Mouse (Mus musculus) T-helper 1 cell (primary cell): ENCODE results near the gene Elavl4.

Experiments used
- in situ Hi-C: fragments of 300-600 bp; cut with MboI, MseI; formaldehyde crosslinking; loops from one replicate; pipeline ENCODE4 v1.15.1; 2025; ENCODE audit warnings: high pct_unique_total_duplicates

Elavl4 gene

GRCm38 (mm10) chr4:110266804-110267575 lies 84.7 kb downstream of the Elavl4 start:
- in situ Hi-C loops: no loop called here

DNA sequence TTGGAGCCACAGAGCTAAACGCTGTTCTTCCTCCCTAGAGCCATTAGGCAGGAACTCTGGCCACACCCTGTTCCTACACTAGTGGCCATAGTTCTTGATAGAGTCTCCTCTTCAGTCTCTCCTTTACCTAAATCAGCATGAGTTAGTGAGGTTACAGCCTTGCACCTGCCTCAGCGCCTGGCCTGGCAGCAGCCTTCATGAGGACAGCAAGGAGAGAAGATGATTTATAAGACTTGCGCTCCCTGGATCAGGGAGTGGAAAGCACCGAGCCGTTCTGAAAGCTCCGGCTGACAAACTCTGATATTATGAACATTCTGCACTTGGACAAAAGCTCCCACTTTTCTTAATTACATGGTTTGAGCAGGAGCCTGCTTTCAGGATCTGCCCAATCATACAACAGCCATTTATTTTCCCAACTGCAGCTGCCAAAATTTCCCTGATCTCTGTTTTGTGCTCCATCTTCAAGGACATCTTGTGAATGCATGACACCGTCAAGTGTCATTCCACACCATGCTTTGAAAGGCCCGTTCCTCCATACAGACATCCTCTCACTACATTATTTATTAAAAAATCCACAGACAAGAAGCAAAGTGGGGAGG lies 87.3 kb downstream of the Elavl4 start:
- in situ Hi-C loops: no loop called here

GRCm38 (mm10) chr4:110257360-110257759 lies 94.3 kb downstream of the Elavl4 start:
- in situ Hi-C loops: no loop called here

DNA sequence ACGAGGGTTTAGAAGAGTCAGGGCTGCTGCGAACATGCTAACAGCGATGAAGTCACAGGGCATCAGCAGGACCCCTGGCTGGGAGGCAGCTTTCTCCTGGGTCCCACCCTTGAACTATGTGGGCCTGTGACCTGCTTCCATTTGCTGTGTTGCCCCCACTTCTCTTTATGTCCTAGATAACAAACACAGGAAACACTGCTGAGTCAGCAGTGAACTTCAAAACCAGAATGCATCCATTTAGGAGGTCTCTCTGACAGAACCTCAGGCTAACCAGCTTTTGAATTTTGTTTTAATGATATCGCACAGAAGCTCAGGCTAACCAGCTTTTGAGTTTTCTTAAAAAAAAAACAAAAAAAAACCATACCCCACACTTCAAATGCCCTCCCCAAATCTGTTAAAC lies 96.1 kb downstream of the Elavl4 start:
- in situ Hi-C loops: no loop called here

- in situ Hi-C loops: no loop called here
These were observed 101.7 kb downstream of the Elavl4 start for GRCm38 (mm10) chr4:110250055-110250454.

DNA sequence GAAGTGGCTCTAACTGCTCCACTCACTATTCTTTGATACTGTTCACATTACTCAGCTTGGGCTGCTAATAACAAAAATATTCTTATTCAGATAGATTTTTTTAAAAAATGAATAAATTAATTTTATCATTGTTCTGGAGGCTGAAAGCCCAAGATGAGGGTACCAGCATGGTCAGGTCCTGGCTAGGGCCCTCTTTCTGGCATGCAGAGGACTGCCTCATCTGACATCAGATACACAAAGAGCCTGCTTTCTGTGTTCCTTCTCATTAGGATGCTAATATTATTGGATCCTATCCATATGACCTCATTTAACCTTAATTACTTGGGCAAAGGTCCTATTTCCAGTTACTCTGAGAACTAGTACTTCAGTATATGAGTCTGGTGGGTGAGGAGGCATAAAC lies 108.8 kb downstream of the Elavl4 start:
- in situ Hi-C loops: no loop called here

DNA sequence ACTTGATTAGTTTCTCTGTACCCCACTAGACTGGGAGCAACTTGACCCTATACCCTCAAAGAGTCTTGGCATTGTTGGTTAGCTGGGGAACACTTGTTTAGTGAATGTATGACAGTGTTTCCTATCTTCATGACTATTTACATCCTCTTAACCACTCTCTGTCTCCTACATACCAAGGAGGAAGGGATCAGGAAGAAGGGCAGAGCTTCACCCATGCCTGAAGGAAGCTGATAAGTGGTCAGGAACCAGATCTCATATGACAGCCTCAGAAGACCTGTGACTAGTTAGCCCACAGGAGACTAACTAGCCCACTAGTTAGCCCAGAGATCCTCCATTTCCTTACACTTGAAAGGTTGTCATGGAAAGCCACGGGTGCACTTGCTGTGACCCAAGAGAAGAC lies 117.2 kb downstream of the Elavl4 start:
- in situ Hi-C loops: no loop called here

DNA sequence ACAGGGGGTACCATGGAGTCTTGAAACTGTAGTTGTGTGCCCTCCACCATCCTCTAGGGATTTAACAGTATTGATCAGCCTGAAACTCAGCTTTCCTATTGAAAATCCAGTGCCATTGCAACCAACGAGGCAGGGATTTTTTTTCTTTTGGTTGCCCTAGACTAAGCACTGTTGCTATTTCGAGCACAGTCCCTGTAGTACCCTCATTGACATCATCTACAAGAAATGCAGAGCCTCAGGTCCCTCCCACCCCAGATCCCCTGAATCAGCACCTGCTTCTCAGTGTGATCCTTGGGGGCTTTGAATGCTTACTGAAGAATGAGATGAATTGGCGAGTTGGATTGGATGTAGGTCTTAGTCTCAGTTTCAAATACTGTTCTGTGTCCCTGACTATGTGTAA lies 119.4 kb downstream of the Elavl4 start:
- in situ Hi-C loops: no loop called here

DNA sequence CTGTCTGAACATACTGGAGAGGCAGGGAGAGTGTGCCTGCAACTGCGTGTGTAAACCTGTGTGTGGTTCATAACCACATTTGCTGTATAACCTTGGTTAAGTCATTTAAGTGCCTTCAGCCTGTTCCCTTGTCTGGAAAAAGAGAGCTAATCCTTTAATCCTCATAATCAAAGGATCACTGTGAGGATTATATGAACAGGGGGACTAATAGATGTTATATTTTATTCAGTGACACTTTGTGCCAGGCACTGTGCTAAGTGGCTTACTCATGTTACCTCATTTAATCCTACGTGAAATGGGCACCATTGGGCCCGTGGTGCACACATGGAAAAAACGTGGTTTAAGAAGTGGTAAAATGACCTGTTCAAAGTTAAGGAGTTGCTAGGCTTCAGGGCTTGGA lies 119.9 kb downstream of the Elavl4 start:
- in situ Hi-C loops: no loop called here

- in situ Hi-C loops: no loop called here
These were observed 122.1 kb downstream of the Elavl4 start for GRCm38 (mm10) chr4:110229652-110230051.

- in situ Hi-C loops: no loop called here
These were observed 122.5 kb downstream of the Elavl4 start for GRCm38 (mm10) chr4:110229238-110229637.

GRCm38 (mm10) chr4:110227621-110228031 lies 124.1 kb downstream of the Elavl4 start:
- in situ Hi-C loops: no loop called here

GRCm38 (mm10) chr4:110225492-110225891 lies 126.2 kb downstream of the Elavl4 start:
- in situ Hi-C loops: no loop called here

GRCm38 (mm10) chr4:110218819-110219218 lies 132.9 kb downstream of the Elavl4 start:
- in situ Hi-C loops: no loop called here

GRCm38 (mm10) chr4:110217553-110217952 lies 134.2 kb downstream of the Elavl4 start:
- in situ Hi-C loops: no loop called here

DNA sequence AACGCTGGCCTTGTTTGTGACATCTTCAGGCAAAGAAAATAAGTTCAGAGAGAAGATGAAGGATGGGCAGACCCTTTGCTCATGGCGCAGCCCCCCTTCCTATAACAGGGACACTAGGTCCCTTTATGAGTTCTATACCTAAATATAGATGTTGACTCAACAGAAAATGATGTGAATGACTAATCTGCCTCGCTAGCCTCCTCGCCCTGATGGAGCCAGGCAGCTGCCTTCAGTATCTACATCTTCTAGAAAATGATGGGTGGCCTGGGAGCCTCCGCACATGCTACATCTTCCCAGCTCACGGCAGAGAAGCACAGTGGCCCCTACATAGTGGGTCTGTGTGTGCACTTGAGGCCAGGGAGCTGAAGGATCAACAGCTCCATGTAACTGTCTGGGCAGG lies 137.2 kb downstream of the Elavl4 start:
- in situ Hi-C loops: no loop called here

DNA sequence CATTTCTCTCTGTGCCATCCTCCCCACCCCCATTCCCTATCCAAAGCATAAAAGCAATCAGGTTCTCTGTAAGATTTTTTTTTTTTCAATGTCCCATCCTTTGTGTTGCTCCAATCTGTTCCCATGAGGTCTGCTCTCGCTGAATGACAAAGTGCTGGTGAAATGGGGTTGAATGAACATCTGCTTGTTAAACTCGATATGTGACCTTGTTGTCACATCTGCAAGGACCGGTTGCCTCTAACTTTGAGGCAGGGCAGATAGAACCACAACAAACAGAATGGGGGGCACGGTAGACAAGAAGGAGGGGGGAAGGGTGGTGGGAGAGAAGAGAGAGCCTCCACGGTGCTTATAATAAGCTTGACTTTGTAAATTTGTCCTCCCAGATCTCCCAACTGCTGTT lies 138.0 kb downstream of the Elavl4 start:
- in situ Hi-C loops: no loop called here

DNA sequence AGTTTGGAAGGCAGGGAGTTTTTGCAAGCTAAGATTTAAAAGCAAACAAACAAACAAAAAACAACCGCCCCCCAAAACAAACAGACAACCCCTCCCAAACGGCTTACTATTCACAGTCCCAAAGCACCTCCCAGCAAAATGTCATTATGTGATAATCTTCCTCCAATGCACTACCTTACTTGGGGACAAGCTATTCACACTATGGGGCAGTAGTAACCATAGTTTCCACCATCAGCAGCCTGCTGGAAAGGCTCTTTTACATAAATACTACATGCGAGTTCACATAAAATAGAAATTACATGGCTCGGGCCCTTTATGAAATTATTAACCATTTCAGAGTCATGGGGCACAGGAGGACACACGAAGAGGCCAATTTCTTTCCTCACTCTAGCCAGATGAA lies 141.5 kb downstream of the Elavl4 start:
- in situ Hi-C loops: no loop called here

DNA sequence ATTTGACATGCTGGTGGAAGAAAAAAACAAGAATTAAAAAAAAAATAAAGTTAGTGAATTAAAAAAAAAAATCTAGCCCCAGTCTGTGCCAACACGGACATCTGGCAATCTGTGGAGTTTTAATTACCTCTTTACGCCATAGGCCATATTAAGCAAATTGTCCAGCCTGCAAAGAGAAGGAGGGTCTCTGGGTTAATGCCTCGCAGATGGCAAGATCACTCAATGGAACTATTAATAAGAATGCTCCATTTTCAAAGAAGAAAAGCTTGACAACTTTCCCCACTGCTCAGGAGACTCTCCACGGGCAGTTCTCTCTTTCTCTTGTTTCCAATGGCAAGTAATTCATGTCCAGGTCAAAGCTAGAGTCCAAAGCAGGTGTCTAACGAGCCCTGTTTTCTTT lies 142.1 kb downstream of the Elavl4 start:
- in situ Hi-C loops: no loop called here

GRCm38 (mm10) chr4:110201680-110202079 lies 150.0 kb downstream of the Elavl4 start:
- in situ Hi-C loops: no loop called here

DNA sequence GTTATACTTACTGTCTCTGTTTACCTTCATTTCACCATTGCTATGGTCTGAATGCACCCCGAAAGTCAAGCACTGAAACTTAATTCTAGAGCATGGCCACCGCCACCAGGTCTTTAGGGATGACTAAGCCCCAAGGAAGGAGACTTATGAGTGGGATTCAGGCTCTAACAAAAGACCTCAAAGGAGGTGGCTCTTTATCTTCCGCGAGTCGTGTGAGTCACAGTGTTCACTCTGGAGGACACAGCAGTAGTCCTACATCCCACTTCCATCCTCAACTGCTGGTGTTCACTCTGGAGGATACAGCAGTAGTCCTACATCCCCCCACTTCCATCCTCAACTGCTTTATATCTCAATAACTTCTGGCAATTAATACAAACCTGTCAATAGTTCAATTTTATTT lies 151.8 kb downstream of the Elavl4 start:
- in situ Hi-C loops: no loop called here

DNA sequence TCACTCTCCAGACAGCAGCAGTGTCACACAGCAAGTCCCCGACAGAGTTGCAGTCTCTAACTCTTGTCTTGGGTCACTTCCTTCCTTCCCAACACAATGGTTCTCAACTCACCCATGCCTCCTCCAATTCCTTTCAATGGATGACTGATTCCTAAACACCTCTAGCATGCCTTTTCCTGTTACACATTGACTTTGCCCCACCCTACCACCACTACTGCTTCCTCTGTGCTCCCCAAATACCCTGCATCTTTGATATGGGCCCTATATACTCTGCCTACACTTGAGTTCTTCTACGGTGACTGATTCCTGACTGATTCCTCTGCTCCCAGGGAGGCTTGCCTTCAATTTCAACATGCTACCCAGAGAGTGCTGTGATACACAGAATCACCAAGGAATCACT lies 153.1 kb downstream of the Elavl4 start:
- in situ Hi-C loops: no loop called here

- in situ Hi-C loops: no loop called here
These were observed 174.4 kb downstream of the Elavl4 start for GRCm38 (mm10) chr4:110177263-110177662.

GRCm38 (mm10) chr4:110172028-110172427 lies 179.7 kb downstream of the Elavl4 start:
- in situ Hi-C loops: no loop called here
